Mouse (Mus musculus) heart, embryonic 13.5 days (tissue): ENCODE data around the gene Vangl2. TPM values are rescaled to one million over a fixed set of nuclear protein-coding genes. Genes with fewer than 3 reads are reported as not detected.

Experiments
- ATAC-seq: fragments of 200-750 bp; cut with Nextera tagmentation; 2 replicates; pipeline ENCODE4 v1.8.0; 2017; ENCODE audit warnings: moderate TSS enrichment; ENCODE audit not compliant: insufficient number of reproducible peaks, low FRiP score, low TSS enrichment; ENCODE audit errors: extremely low read depth
- H3K27ac ChIP-seq: fragments of 300-500 bp; sonication (generic); replicated peaks from 2 replicates; pipeline ENCODE4 v1.5.1; 2015; ENCODE audit warnings: moderate library complexity, mild to moderate bottlenecking, inconsistent platforms
- H3K27me3 ChIP-seq: fragments of 300-500 bp; sonication (generic); replicated peaks from 2 replicates; pipeline ENCODE4 v1.6.1; 2015; ENCODE audit warnings: mild to moderate bottlenecking, inconsistent platforms
- H3K36me3 ChIP-seq: fragments of 300-500 bp; sonication (generic); 2 replicates; pipeline ENCODE4 v1.6.1; 2015; ENCODE audit warnings: mild to moderate bottlenecking, inconsistent platforms
- H3K4me1 ChIP-seq: fragments of 300-500 bp; sonication (generic); 2 replicates; pipeline ENCODE4 v1.6.1; 2015; ENCODE audit warnings: inconsistent platforms
- H3K4me2 ChIP-seq: fragments of 300-500 bp; sonication (generic); 2 replicates; pipeline ENCODE4 v1.6.1; 2015; ENCODE audit warnings: inconsistent platforms, mild to moderate bottlenecking, moderate library complexity
- H3K4me3 ChIP-seq: fragments of 300-500 bp; sonication (generic); 2 replicates; pipeline ENCODE4 v1.5.1; 2015; ENCODE audit warnings: moderate library complexity, mild to moderate bottlenecking, inconsistent platforms
- H3K9ac ChIP-seq: fragments of 300-500 bp; sonication (generic); 2 replicates; pipeline ENCODE4 v1.6.1; 2015; ENCODE audit warnings: inconsistent platforms, mild to moderate bottlenecking, moderate library complexity
- H3K9me3 ChIP-seq: fragments of 300-500 bp; sonication (generic); 2 replicates; pipeline ENCODE4 v1.6.1; 2016; ENCODE audit warnings: inconsistent platforms
- WGBS: fragments of 180-500 bp; shearing (Covaris S2); methylation state at CpG from one replicate; pipeline ENCODE4 v1.1.7; 2015; ENCODE audit warnings: mixed read lengths; 5-methylcytosine and 5-hydroxymethylcytosine counted together
- polyA plus RNA-seq: library from polyadenylated mRNA; unstranded; fragments of >200 nt; fragmentation: Nextera tagmentation; extraction: Ambion mirVana; gene quantifications from 2 replicates; pipeline ENCODE4 v1.2.1, GENCODE M21; 2015

Gene Vangl2
- polyA plus RNA-seq, 1 experiment from 2014 or later = 9.3 TPM

DNA sequence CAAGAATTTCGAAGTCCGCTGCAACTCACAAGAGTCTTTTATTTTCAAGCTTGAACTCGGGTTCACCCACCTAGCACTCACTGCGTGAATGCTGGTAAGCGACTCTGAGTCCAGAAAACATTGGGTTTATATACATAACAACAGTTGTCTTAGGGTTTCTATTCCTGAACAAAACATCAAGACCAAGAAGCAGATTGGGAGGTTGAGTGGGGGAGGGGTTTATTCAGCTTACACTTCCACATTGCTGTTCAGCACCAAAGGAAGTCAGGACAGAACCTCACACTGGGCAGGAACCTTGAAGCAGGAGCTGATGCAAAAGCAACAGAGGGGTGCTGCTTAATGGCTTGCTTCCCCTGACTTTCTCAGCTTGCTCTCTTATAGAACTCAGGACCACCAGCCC, 67.5 kb downstream of the Vangl2 start:
- Histone ChIP-seq H3K9ac (no peak overlapping the region), H3K36me3 (no peaks in the 10 kb centered on the region), H3K9me3 (no peaks in the 10 kb centered on the region), H3K4me2 (no peak overlapping the region), H3K27ac (no peak overlapping the region), H3K4me3 (no peak overlapping the region), H3K4me1 (no peaks in the 10 kb centered on the region), H3K27me3 (no peaks in the 10 kb centered on the region)
- 82% methylated on average over 5 of the region's 5 CpGs for WGBS
- no peak for ATAC-seq

DNA sequence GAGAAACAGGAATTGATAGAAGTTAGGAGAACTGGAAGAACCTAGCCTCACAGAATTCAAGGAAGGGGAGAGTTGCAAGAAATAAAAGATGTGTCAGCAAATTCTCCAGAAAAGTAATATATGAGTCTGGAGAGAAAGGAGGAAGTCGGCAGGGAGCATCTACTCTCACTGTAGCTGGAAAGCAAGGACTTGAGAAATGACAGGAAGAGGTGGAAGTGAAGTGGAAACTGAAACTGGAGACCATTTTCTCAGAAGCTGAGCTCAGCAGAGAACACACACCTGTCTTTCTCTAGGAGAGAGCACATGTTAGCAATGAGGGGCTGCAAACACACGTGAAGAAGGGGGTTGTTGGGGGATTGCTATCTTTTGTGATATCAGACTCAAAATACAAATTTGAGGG, 70.8 kb downstream of the Vangl2 start:
- 62% methylated on average over 2 of the region's 2 CpGs for WGBS

DNA sequence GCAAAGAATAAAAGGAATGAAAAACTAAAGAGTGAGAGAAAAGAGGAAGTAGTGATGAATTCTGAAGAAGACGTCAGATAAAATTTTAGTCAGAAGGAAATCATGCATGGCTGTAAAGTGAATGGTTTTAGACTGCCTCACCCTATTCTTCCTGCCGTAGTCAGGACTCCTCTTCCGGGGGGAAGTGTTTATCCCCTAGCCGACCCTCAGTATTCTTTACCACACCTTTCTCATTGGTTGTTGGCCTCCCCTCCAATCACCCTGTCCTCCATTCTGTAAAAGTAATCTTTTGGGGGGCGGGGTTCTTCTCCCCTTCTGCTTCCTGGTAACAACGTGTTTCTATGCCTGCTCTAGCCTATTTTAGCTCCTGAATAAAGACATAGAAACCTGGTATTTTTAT, 73.2 kb downstream of the Vangl2 start:
- no peak overlapping the region for H3K27ac ChIP-seq
- ATAC-seq = no peak
- 60% methylated on average over 6 of the region's 6 CpGs for WGBS

More for the DNA sequence above, 70.8 kb downstream of the Vangl2 start:
- Histone ChIP-seq H3K27me3 (no peaks in the 10 kb centered on the region), H3K4me3 (no peak overlapping the region), H3K27ac (no peak overlapping the region), H3K4me2 (no peak overlapping the region), H3K9me3 (no peaks in the 10 kb centered on the region), H3K4me1 (no peaks in the 10 kb centered on the region), H3K9ac (no peak overlapping the region), H3K36me3 (no peaks in the 10 kb centered on the region)
- no peak for ATAC-seq

More for the DNA sequence above, 73.2 kb downstream of the Vangl2 start:
- H3K4me1 ChIP-seq = no peaks in the 10 kb centered on the region
- no peaks in the 10 kb centered on the region for H3K36me3 ChIP-seq
- no peak overlapping the region for H3K4me2 ChIP-seq
- no peaks in the 10 kb centered on the region for H3K9me3 ChIP-seq
- no peak overlapping the region for H3K4me3 ChIP-seq
- no peaks in the 10 kb centered on the region for H3K27me3 ChIP-seq
- no peak overlapping the region for H3K9ac ChIP-seq

Other genes starting within 250 kb of the Vangl2 start
- gene Cd84, start 188.7 kb downstream of the Vangl2 start, polyA plus RNA-seq = 1.1 and 1.6 TPM in 2 replicates
- gene Gm10521, start 132.8 kb downstream of the Vangl2 start, polyA plus RNA-seq = not detected in 2 replicates
- gene Slamf6, start 110.9 kb downstream of the Vangl2 start, polyA plus RNA-seq = 0.37 and 0.57 TPM in 2 replicates
- not detected in 2 replicates for gene Nhlh1, start 29.1 kb upstream of the Vangl2 start, polyA plus RNA-seq
- 162 and 163 TPM in 2 replicates for gene Copa, start 54.1 kb upstream of the Vangl2 start, polyA plus RNA-seq
- 115 TPM in 2 replicates for gene Ncstn, start 54.4 kb upstream of the Vangl2 start, polyA plus RNA-seq
- gene Pex19, start 98.3 kb upstream of the Vangl2 start, polyA plus RNA-seq = 124 and 131 TPM in 2 replicates
- 106 and 108 TPM in 2 replicates for gene Dcaf8, start 119.6 kb upstream of the Vangl2 start, polyA plus RNA-seq
- gene Pea15a, start 178.4 kb upstream of the Vangl2 start, polyA plus RNA-seq = 169 and 180 TPM in 2 replicates
- gene Casq1, start 191.4 kb upstream of the Vangl2 start, polyA plus RNA-seq = 162 and 211 TPM in 2 replicates
- gene Atp1a4, start 230.0 kb upstream of the Vangl2 start, polyA plus RNA-seq = 0.21 and 0.52 TPM in 2 replicates
- 27.8 and 31.6 TPM in 2 replicates for gene Igsf8, start 233.2 kb upstream of the Vangl2 start, polyA plus RNA-seq